Mouse (Mus musculus) liver, postnatal 0 days (tissue): ENCODE measurements at regions not wholly inside any gene's neighbourhood (a gene's known extent, or its start where the extent isn't known, plus 50 kb on each side); places are given as distances from the start of the nearest gene placed in this dataset.

Experiments
- CTCF ChIP-seq: sonication (generic); IDR thresholded peaks from 2 replicates; pipeline ENCODE4 v1.5.1; 2016; ENCODE audit warnings: antibody characterized with exemption, low read depth
- EP300 ChIP-seq: IDR thresholded peaks from 2 replicates; pipeline ENCODE4 v1.6.1; 2016; ENCODE audit warnings: antibody characterized with exemption, low read depth, mild to moderate bottlenecking

- no peak for TF ChIP-seq CTCF
- no peak for TF ChIP-seq EP300
Observed at GRCm38 (mm10) chr5:28019864-28020263, 51.3 kb upstream of the Insig1 start.
